Mouse (Mus musculus): ENCODE data around the gene Trpv5.
A peak's percentile ranks its signal among the peaks of the same experiment; 100 is the strongest.

Trpv5 gene

DNA sequence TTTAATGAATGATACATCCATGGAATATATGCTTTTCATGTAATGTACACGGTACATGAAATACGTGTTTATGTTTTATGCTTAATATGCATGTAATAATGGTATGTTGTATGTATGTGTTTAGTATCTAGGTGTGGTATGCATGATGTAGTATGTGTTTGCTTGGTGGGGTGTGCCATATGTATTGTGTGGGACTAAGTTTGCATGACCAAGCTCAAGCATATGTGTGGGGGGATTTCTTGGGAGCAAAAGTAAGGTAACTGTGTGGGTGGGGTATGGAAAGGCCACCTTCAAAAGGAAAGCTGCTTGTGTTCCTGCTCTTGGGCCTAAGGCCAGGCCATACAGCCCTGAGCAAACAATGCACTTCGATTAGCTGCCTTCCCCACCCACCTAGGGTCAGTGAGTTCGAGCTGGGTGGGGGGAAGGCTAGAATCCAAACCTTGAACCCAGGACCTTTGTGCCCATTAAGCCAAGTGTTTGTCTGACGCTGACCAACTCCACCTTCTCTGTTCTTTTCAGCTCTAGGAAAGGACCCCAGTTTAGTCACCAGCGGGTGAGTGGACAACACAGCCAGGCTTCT, 42.6 kb downstream of the Trpv5 start:
- no peak for DNase-seq

DNA sequence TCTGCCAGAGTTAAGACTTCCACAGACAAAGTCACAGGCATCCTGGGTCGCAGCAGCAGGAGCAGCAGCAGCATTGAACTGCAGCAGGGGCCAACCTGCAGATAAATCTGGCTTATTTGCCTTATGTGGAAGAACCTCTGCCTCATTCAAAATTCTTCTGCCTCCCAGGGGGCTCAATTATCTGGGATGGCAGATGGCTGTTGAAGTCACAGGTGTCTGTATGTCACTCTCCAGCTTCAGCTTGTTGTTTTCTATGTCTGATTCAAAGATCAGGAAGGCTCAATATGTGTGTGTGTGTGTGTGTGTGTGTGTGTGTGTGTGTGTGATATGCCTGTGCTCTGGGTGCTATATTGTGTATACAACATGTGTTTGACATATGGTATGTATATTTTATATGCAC, 43.2 kb downstream of the Trpv5 start:
- DNase-seq: no peak

DNA sequence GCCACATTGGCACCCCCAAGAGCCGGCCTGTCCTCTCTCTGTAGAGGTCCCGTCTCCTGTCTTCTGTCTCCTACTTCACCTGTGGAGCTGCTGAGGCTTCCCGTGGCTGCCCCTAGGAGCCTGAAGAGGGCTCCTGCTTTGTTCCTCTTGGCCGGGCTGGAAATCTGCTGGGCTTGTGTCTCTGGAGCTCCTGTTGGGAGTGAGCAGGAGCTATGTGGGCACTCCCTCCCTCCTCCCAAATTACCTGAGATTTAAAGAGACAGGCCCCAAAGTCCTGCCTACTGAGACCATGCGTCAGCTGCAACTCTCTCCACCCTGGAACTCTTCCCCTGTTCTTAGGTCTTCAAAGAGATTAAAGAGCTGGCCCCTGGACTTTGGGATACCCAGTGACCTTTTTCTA, 44.4 kb downstream of the Trpv5 start, which contains the start of gene Trpv6:
Gene Trpv6, minus strand, starts transcription at position 228 of the 400 bp plus-strand sequence.
- DNase-seq: no peak

DNA sequence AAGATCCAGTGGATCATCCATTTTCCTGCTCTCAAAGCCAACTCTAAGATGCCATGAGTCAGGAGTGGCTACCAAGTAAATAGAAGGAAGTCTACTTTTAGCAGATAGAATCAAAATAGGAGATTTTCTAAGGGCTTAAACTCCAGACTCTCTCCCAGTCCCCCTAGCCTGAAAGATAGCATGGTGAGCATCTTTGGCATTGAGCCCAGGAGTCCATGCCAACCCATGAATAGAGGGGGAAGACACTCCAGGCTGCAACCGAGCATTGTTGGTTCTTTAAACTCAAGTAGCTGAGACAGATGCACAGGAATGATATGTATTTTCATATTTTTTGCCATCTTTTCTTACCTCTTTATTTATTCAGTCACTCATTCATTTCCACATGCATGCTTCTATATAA, 45.4 kb downstream of the Trpv5 start:
- DNase-seq: no peak

DNA sequence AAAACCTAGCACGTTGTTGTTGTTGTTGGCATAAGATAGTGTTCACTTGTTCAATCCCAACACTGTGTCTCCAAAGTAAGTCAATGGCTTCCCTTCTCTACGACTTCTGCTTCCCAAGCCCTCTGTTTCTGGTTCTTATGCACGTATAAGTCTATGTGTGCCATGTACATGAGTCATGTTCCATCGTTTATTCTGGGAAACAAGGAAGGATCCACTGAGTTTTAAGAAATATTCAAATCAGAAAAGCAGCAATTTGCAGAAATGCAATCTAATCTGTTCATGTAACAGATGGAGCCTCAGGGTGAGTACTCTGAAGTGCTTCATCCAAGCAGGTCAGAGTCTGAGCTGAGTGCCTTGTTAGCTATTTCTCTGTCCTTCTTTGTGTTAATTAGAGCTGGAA, 49.0 kb downstream of the Trpv5 start:
- DNase-seq: no peak

DNA sequence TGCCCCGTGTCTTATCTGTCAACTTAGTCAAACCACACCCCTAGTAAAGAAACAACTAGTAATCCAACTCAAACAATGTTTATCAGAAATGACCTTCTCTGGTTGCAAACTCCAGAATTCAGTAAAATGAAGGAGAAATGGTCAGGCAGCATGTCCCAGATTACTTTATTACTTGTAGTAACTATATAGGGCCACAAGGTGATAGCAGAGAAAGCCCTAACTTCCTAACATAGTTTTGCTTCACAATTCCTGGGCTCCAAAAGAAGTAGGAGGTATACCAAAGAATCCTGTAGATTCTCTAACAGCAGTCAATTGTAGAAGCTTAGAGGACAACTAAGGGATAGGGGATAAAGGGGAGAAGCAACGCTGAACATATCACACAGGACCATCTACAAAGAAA, 49.8 kb downstream of the Trpv5 start:
- DNase-seq: no peak

DNA sequence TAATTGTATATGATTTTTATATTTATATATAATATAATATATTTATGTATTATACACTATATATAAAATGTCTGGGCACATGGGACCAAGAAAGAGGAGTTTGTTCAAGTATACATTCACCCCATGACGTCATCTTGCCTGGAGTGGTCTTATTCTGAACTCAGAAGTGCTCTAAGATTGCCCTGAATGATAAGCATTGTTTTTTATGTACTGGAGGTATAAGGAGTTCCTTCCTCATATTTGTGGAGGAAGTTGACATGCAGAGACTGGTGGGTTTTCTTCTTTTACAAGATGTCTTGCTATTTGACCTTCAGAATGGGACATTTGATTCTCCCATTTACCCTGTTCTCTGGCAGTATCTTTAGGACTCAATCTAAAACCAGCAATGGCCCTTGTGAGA, 52.4 kb downstream of the Trpv5 start:
- no peak for DNase-seq

DNA sequence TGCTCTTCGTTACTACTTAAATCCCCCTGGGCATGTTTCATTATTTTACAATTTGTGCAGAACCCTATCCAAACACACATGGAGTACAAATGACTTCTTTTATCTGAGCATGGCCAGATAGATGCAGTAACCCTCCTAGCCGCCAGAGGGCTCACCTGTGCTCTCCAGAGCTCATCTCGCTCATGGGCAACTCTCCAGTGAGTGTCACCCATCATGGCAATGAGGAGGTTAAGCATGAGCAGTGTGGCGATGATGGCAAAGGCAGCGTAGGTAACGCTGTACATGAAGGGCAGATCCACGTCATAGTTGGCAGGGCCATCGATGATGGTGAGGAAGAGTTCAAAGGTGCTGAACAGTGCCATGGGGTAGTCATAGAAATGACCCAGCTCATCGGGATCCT, 57.9 kb downstream of the Trpv5 start:
- peak; percentile 61 to 66 for DNase-seq

DNA sequence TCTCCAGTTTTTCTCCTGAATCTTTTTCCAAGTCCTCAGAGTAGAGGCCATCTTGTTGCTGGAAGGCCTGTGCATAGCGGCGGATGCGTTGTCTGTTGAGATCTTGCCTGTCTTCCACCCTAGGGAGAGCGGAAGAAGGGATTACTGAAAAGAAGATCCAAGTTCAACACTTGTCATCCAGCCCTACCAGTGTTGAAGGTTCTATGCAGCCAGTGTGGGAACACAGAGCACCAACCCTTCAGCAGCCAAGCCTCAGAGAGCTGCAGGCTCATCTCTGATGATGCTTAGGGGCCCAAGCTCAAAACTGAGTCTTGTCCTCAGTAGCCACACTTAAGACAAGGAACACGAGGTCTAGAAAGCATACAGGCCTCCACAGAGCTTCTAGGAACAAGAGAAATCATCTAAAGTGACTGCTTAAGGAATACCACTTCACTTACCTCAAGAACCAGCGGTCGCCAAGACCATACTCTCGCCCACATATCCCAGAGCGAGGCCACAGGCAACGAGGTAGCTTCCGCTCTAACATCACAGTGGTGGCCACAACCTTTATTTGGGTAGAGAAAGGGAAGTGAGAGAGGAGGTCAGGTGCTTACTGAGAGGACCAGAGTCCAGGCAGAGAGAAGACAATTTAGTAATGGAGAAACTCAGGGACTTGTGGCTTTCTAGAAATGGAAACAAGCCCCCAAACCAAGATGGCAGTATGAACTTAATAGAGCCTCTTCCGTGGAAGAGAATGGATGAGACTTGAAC, 59.2 kb downstream of the Trpv5 start:
- DNase-seq: no peak

DNA sequence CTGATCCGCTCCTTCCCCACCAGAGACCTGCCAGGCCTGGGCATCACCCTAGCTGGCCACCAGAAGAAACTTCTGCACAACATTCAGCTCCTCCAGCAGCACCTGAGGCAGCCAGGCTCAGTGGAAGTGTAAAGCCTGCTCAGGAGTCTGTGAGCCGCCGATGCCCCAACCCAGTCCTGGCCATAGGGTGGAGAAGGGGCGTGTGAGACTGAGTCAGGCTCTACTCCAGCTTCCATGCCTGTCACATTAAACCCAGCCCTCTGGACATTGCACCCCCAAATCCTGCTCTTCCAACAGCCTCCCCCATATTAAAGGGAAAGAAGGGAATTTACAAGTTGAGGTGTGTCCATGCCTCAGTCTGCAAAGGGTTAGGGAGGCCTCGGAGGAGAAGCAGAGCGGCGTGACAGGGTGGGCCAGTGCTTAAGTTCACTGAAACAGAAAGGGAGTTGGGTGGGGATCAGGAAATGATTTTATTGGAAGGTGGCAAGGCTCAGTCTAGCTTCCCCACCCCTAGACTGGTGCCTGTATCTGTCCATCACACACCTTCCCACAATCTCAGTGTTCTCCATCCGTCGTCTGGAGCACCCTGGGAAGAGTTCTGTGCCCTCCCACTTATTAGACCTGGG, 60.3 kb downstream of the Trpv5 start:
- no peak for DNase-seq

DNA sequence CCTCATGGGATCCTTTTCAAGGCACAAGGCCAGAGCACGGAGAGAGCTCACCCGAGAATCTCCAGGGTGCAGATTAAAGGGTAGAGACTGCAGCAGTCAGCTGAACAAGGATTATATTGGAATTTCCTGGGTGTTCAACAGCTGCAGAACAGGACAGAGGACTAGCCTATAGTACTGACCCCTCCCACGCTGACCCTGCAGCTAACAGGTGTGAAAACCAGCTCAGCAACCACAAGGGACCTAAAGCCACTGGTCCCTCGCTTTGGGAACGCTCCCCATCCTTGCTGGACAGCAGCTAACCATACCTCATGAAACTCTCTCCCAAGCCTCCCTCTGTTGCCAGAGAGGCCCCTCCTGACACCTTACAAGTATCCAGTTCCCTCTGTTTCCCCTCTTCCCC, 72.9 kb downstream of the Trpv5 start:
- DNase-seq: no peak

DNA sequence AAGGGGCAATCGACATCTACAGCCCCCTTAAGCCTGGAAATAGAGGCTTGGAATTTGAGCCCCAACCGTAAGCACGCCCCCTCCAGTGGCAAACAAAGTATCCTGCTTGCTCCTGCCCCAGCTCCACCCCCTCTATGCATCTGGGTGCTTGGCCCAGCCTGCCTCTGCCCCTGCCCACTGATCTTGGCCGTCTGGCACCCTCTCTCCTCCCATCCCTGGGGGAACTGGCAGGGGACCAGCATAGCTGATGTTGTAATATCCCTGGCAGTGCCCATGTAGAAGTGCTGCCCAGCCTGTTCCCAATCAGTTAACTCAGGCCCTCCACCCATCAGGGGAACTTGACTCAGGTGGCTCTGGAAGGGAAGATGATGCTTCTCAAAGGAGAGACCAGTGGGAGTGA, 74.4 kb downstream of the Trpv5 start:
- peak; percentile 52 to 72 for DNase-seq

DNA sequence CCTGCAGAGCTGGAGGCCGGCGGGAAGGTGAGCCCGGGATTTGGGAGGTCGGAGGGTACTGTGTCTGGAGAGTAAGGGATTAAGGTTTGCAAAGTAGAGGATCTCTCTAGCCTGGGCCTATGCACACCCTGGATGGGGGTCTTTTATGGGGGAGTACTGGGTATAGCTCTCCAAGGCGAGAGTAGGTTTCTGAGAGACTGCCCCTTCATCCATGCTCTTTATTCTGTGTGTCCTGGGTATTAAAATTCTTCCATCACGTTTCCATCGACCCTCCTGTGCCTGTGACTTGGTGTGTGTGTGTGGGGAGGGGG, 74.8 kb downstream of the Trpv5 start:
- DNase-seq: no peak

DNA sequence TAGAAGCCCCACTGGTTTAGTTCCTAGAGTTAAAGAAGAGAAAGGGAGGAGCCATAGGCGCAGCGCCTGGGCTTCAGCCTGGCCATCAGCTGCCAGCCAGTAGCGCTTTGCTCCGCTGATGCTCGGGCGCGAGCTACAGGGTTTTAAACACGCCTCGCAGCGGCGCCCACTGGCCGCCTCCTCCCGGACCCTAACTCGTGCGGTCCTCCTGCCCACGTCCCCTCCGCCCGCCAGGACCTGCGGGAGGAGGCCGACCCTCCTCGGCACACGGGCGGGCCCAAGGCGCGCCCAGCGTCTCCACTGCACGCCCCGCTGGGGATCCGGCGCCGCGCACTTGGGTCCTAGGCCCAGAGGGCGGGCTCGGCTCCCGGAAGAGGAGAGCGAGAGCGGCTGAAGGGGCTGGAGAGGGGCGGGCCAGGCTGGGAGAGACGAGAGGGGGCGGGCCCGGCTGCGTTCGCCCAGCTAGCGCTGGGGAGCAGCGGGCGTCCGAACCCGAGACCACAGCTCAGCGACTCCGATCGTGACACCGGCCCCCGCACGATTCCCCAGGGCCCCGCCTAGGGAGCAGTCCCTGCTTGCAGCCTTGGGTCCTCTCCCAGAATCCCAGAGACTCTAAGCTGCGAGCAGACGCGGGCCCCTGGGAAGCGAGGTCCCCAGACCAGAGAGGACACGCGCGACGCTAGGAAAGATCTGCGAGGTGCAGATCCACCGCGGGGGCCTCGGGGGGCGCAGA, 75.3 kb downstream of the Trpv5 start, which contains the start of gene Ephb6:
Gene Ephb6, plus strand, starts transcription at position 422 of the 733 bp plus-strand sequence.
- DNase-seq: peak; percentile 89 to 93

DNA sequence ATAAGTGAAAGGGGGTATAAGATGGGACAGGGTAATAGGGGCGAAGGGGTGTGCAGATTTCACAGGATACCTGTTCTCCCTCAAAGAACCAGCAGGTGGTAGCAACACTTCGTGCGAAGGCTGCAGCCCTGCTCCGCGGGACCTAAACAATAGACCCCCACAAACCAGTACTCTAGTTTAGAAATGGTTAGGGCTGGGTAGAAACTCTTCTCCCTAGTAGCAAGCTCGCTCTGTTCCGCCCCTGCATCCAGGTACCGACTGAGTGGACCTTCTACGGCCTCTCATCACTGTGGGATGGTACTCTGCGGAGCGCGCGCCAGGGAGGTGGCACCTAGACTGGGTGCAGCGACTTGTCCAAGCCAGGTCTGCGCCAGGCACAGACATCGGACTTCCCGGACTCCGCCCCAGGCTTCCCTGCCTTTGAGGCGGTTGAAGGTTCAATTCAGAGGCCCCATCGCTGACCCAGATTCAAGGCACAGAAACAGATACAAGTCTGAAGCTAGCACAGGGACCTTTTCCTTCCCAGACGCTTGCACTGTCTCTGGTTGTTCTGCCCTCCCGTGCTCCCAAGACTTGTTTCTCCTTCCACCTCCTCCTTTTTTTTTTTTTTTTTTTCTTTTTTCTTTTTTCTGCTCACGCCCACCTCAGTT, 76.0 kb downstream of the Trpv5 start:
- DNase-seq: peak; percentile 79 to 81

Measured in thymus, postnatal 36 days (tissue).